Comparison of ENCODE assay signal across 15 mouse cellular contexts in genomic region chr1:159498236-159498635, GRCm38 (mm10). TPM values are rescaled to one million over a fixed set of nuclear protein-coding genes. Genes with fewer than 3 reads are reported as not detected.
"Had no signal": no experiment of that assay in that cellular context is flagged by ENCODE, and none has a peak within 500 bp of the region (broad histone marks: within the 10 kb centered on the region; RNA-seq: fewer than 3 reads in every experiment).

No protein-coding gene starts in this region.

- DNase-seq: kidney, adult 8-10 months; kidney, postnatal 10 days; kidney, postnatal 4 days; left cerebral cortex, postnatal 4 days; liver, postnatal 0 days; lung, embryonic 14.5 days; right cerebral cortex, adult 18-20 months; right cerebral cortex, postnatal 14 days; right cerebral cortex, postnatal 4 days; thymus, postnatal 36 days had no signal

RNA-seq across cellular contexts. Expression of gene Tnr, which starts 25.3 kb away (rescaled TPM):
- total RNA-seq: megakaryocyte, adult 5-6 weeks had no signal
- polyA plus RNA-seq: kidney, embryonic 15.5 days; limb, embryonic 12.5 days; liver, postnatal 0 days; lung, embryonic 14.5 days; lung, postnatal 0 days; macrophage had no signal
